Comparison of ENCODE assay signal across 21 mouse cellular contexts in genomic region chrX:163847651-163848050, GRCm38 (mm10).
DNase-seq lines count a peak whose midpoint lies in the region; ATAC-seq and TF ChIP-seq lines count a peak whose summit lies in the region.
"Had no signal": no experiment of that assay in that cellular context is flagged by ENCODE, and none has a peak within 500 bp of the region (broad histone marks: within the 10 kb centered on the region; RNA-seq: fewer than 3 reads in every experiment).

No protein-coding gene starts in this region.

- H3K4me3 ChIP-seq in kidney, postnatal 0 days (replicated peaks; ENCODE audit: low read depth, low read length) = no peak overlapping the region
- no peak overlapping the region for H3K4me3 ChIP-seq in kidney, embryonic 16.5 days (ENCODE audit: low read length)
- no peak overlapping the region for H3K4me3 ChIP-seq in midbrain, postnatal 0 days (ENCODE audit: low read depth, low read length)
- no peak overlapping the region for H3K4me3 ChIP-seq in midbrain, embryonic 15.5 days
- no peak overlapping the region for H3K4me3 ChIP-seq in midbrain, embryonic 16.5 days (ENCODE audit: low read depth, low read length)
- H3K4me3 ChIP-seq: embryonic facial prominence, embryonic 13.5 days; heart, embryonic 13.5 days; layer of hippocampus, adult 2 months; limb, embryonic 10.5 days; midbrain, embryonic 10.5 days; neural tube, embryonic 13.5 days had no signal

- no peaks in the 10 kb centered on the region for H3K9me3 ChIP-seq in kidney, postnatal 0 days (replicated peaks; ENCODE audit: low read length)
- no peaks in the 10 kb centered on the region for H3K9me3 ChIP-seq in kidney, embryonic 16.5 days (ENCODE audit: low read length)
- H3K9me3 ChIP-seq in midbrain, postnatal 0 days (ENCODE audit: low read length) = no peaks in the 10 kb centered on the region
- no peaks in the 10 kb centered on the region for H3K9me3 ChIP-seq in midbrain, embryonic 15.5 days
- H3K9me3 ChIP-seq in midbrain, embryonic 16.5 days (replicated peaks; ENCODE audit: control insufficient read depth, low read length, poor library complexity, severe bottlenecking) = no peaks in the 10 kb centered on the region
- H3K9me3 ChIP-seq: embryonic facial prominence, embryonic 13.5 days; heart, embryonic 13.5 days; limb, embryonic 10.5 days; midbrain, embryonic 10.5 days; neural tube, embryonic 13.5 days had no signal

- H3K27ac ChIP-seq in kidney, postnatal 0 days = no peak overlapping the region
- H3K27ac ChIP-seq in kidney, embryonic 16.5 days (ENCODE audit: low read length) = no peak overlapping the region
- H3K27ac ChIP-seq in midbrain, postnatal 0 days (ENCODE audit: low read depth, low read length) = no peak overlapping the region
- H3K27ac ChIP-seq in midbrain, embryonic 15.5 days = no peak overlapping the region
- H3K27ac ChIP-seq in midbrain, embryonic 16.5 days (ENCODE audit: low read length) = no peak overlapping the region
- H3K27ac ChIP-seq: embryonic facial prominence, embryonic 13.5 days; heart, embryonic 13.5 days; hindbrain, embryonic 14.5 days; layer of hippocampus, adult 2 months; limb, embryonic 10.5 days; midbrain, embryonic 10.5 days; neural tube, embryonic 13.5 days had no signal

- H3K4me1 ChIP-seq in kidney, postnatal 0 days (replicated peaks; ENCODE audit: insufficient read depth, low read length) = no peaks in the 10 kb centered on the region
- no peaks in the 10 kb centered on the region for H3K4me1 ChIP-seq in kidney, embryonic 16.5 days (ENCODE audit: insufficient read depth, low read length)
- no peaks in the 10 kb centered on the region for H3K4me1 ChIP-seq in midbrain, postnatal 0 days (ENCODE audit: insufficient read depth, low read length)
- H3K4me1 ChIP-seq in midbrain, embryonic 15.5 days = no peaks in the 10 kb centered on the region
- H3K4me1 ChIP-seq in midbrain, embryonic 16.5 days (ENCODE audit: control insufficient read depth, insufficient read depth, low read length) = no peaks in the 10 kb centered on the region
- H3K4me1 ChIP-seq: embryonic facial prominence, embryonic 13.5 days; heart, embryonic 13.5 days; limb, embryonic 10.5 days; midbrain, embryonic 10.5 days; neural tube, embryonic 13.5 days had no signal

- peak; percentile 37 for TF ChIP-seq CTCF in kidney, postnatal 0 days (IDR thresholded peaks at IDR 0.05; ENCODE audit: low read depth)
- no peak for TF ChIP-seq CTCF in midbrain, postnatal 0 days (IDR thresholded peaks at IDR 0.05)

- 40% methylated on average over 3 of the region's 3 CpGs for WGBS in kidney, postnatal 0 days
- 38% methylated on average over 3 of the region's 3 CpGs for WGBS in kidney, embryonic 16.5 days
- 56% methylated on average over 3 of the region's 3 CpGs for WGBS in midbrain, postnatal 0 days
- WGBS in midbrain, embryonic 15.5 days = 56% methylated on average over 3 of the region's 3 CpGs
- 54% methylated on average over 3 of the region's 3 CpGs for WGBS in midbrain, embryonic 16.5 days

- no peak overlapping the region for H3K9ac ChIP-seq in kidney, postnatal 0 days (ENCODE audit: low read depth, low read length)
- no peak overlapping the region for H3K9ac ChIP-seq in kidney, embryonic 16.5 days (replicated peaks; ENCODE audit: low read length)
- no peak overlapping the region for H3K9ac ChIP-seq in midbrain, postnatal 0 days (replicated peaks; ENCODE audit: low read length, poor library complexity, severe bottlenecking)
- H3K9ac ChIP-seq in midbrain, embryonic 15.5 days = no peak overlapping the region
- H3K9ac ChIP-seq in midbrain, embryonic 16.5 days (ENCODE audit: low read depth, low read length) = no peak overlapping the region
- H3K9ac ChIP-seq: embryonic facial prominence, embryonic 13.5 days; heart, embryonic 13.5 days; hindbrain, embryonic 14.5 days; neural tube, embryonic 13.5 days had no signal

- H3K27me3 ChIP-seq in kidney, postnatal 0 days (ENCODE audit: insufficient read depth, low read length) = no peaks in the 10 kb centered on the region
- peaks cover 12% of the 10 kb centered on the region; the same call in 1 of the 2 replicates for H3K27me3 ChIP-seq in kidney, embryonic 16.5 days (ENCODE audit: insufficient read depth, low read length)
- H3K27me3 ChIP-seq in midbrain, postnatal 0 days (ENCODE audit: insufficient read depth, low read length) = peaks cover 4% of the 10 kb centered on the region; the same call in 1 of the 2 replicates
- H3K27me3 ChIP-seq in midbrain, embryonic 15.5 days (replicated peaks) = peaks cover 7% of the 10 kb centered on the region; the same call in 1 of the 2 replicates
- peaks cover 3% of the 10 kb centered on the region; the same call in 1 of the 2 replicates for H3K27me3 ChIP-seq in midbrain, embryonic 16.5 days (ENCODE audit: control insufficient read depth, insufficient read depth, low read depth, low read length)
- H3K27me3 ChIP-seq: heart, embryonic 13.5 days had no signal

- no peak for ATAC-seq in kidney, postnatal 0 days (replicated peaks; ENCODE audit: low FRiP score, low read depth)
- ATAC-seq in kidney, embryonic 16.5 days (ENCODE audit: low FRiP score, low TSS enrichment) = no peak
- no peak for ATAC-seq in midbrain, postnatal 0 days (ENCODE audit: low FRiP score)
- ATAC-seq in midbrain, embryonic 15.5 days (replicated peaks) = no peak
- no peak for ATAC-seq in midbrain, embryonic 16.5 days
- ATAC-seq: forebrain, embryonic 14.5 days had no signal

- no peaks in the 10 kb centered on the region for H3K36me3 ChIP-seq in kidney, postnatal 0 days (ENCODE audit: insufficient read depth, low read length)
- H3K36me3 ChIP-seq in kidney, embryonic 16.5 days (ENCODE audit: insufficient read depth, low read length) = no peaks in the 10 kb centered on the region
- no peaks in the 10 kb centered on the region for H3K36me3 ChIP-seq in midbrain, postnatal 0 days (ENCODE audit: insufficient read depth, low read length)
- no peaks in the 10 kb centered on the region for H3K36me3 ChIP-seq in midbrain, embryonic 15.5 days (replicated peaks)
- no peaks in the 10 kb centered on the region for H3K36me3 ChIP-seq in midbrain, embryonic 16.5 days (ENCODE audit: control insufficient read depth, insufficient read depth, low read length)
- H3K36me3 ChIP-seq: embryonic facial prominence, embryonic 13.5 days; heart, embryonic 13.5 days; limb, embryonic 10.5 days; midbrain, embryonic 10.5 days; neural tube, embryonic 13.5 days had no signal

- peak; percentile 27 for DNase-seq in kidney, postnatal 0 days (ENCODE audit: low spot score)
- DNase-seq in midbrain, postnatal 0 days (ENCODE audit: low spot score) = peak; percentile 13
- DNase-seq in cerebellum, adult 8-10 months = peak; percentile 3
- DNase-seq in urinary bladder, adult 18-20 months (ENCODE audit: low spot score in 2 of 2) = no peak
- DNase-seq: adrenal gland, postnatal 25 days; gastrocnemius, postnatal 10 days; heart, adult 11 months; kidney, postnatal 10 days; right cerebral cortex, postnatal 14 days; thymus, postnatal 36 days had no signal

- H3K4me2 ChIP-seq in kidney, postnatal 0 days (ENCODE audit: low read length) = no peak overlapping the region
- H3K4me2 ChIP-seq in kidney, embryonic 16.5 days (replicated peaks; ENCODE audit: low read depth, low read length) = no peak overlapping the region
- no peak overlapping the region for H3K4me2 ChIP-seq in midbrain, postnatal 0 days (ENCODE audit: low read depth, low read length, poor library complexity, severe bottlenecking)
- no peak overlapping the region for H3K4me2 ChIP-seq in midbrain, embryonic 15.5 days
- H3K4me2 ChIP-seq in midbrain, embryonic 16.5 days (ENCODE audit: low read length) = no peak overlapping the region
- H3K4me2 ChIP-seq: embryonic facial prominence, embryonic 13.5 days; heart, embryonic 13.5 days; hindbrain, embryonic 14.5 days; neural tube, embryonic 13.5 days had no signal

Comparison
In these comparisons a context has a peak if more than half of its experiments do, and no peak if none do; other contexts are left out.
1. DNase-seq: peak in kidney, postnatal 0 days (single experiment), midbrain, postnatal 0 days (single experiment) and cerebellum, adult 8-10 months (single experiment); none in urinary bladder, adult 18-20 months (0 of 2).